1 mouse cellular context compared by ENCODE assay signal in genomic region chr11:118232314-118232831, GRCm38 (mm10).
TF ChIP-seq lines count a peak whose summit lies in the region.

No protein-coding gene starts in this region.

TF ChIP-seq in CH12.LX, 34 proteins besides CTCF, POLR2A, EP300 and RAD21 (continued from another document):
- TF ChIP-seq BHLHE40 (IDR thresholded peaks at IDR 0.05; ENCODE audit: low read depth, low read length): peak; percentile 83
- no peak for TF ChIP-seq NELFE (IDR thresholded peaks at IDR 0.05; ENCODE audit: low read depth, low read length)
TF ChIP-seq in CH12.LX: peak in this region for 15.
